ENCODE assay signal across 17 mouse cellular contexts in genomic region chr16:4725266-4725665, GRCm38 (mm10). TPM values are rescaled to one million over a fixed set of nuclear protein-coding genes. Genes with fewer than 3 reads are reported as not detected.
DNase-seq lines count a peak whose midpoint lies in the region; ATAC-seq and TF ChIP-seq lines count a peak whose summit lies in the region.
"Had no signal": no experiment of that assay in that cellular context is flagged by ENCODE, and none has a peak within 500 bp of the region (broad histone marks: within the 10 kb centered on the region; RNA-seq: fewer than 3 reads in every experiment).

No protein-coding gene starts in this region.

- intact Hi-C loops in gastrocnemius, adult 2 months (cut with DNase I) = no loop called here

- no peaks in the 10 kb centered on the region for H3K9me3 ChIP-seq in limb, embryonic 13.5 days
- H3K9me3 ChIP-seq in limb, embryonic 10.5 days (replicated peaks) = no peaks in the 10 kb centered on the region
- H3K9me3 ChIP-seq: embryonic facial prominence, embryonic 12.5 days; heart, embryonic 15.5 days; hindbrain, embryonic 10.5 days; neural tube, embryonic 12.5 days had no signal

- no peak overlapping the region for H3K27ac ChIP-seq in gastrocnemius, adult 2 months
- no peak overlapping the region for H3K27ac ChIP-seq in limb, embryonic 13.5 days
- no peak overlapping the region; the same call in 1 of the 2 replicates for H3K27ac ChIP-seq in limb, embryonic 10.5 days
- H3K27ac ChIP-seq: neural tube, embryonic 12.5 days had no signal

- peak; percentile 7 for DNase-seq in gastrocnemius, adult 2 months
- no peak for DNase-seq in gastrocnemius, postnatal 25 days
- no peak for DNase-seq in limb, embryonic 10.5 days (ENCODE audit: low spot score)
- peak; percentile 41 for DNase-seq in NIH3T3 (ENCODE audit: low read depth)
- peak; percentile 28 for DNase-seq in kidney, postnatal 10 days
- DNase-seq in ovary, postnatal 10 days (ENCODE audit: low spot score) = no peak
- no peak for DNase-seq in frontal cortex, adult 2 months (ENCODE audit: extremely low spot score in 1 of 2, low spot score in 1 of 2)
- DNase-seq: B cell, adult 2 months; cerebellum, adult 8-10 months; forebrain, postnatal 0 days; lung, postnatal 14 days; thymus, postnatal 25 days had no signal

- ATAC-seq in limb, embryonic 13.5 days (ENCODE audit: low FRiP score, low read depth) = no peak

- H3K4me2 ChIP-seq in limb, embryonic 13.5 days (replicated peaks) = peak overlapping the region; percentile 88; the same call in 1 of the 2 replicates

- no peak overlapping the region for H3K4me3 ChIP-seq in gastrocnemius, adult 2 months
- no peak overlapping the region for H3K4me3 ChIP-seq in limb, embryonic 13.5 days
- no peak overlapping the region for H3K4me3 ChIP-seq in limb, embryonic 10.5 days

- WGBS in limb, embryonic 13.5 days = 77% methylated on average over 4 of the region's 4 CpGs
- 83% methylated on average over 4 of the region's 4 CpGs for WGBS in limb, embryonic 10.5 days

- no peaks in the 10 kb centered on the region for H3K27me3 ChIP-seq in limb, embryonic 13.5 days
- no peaks in the 10 kb centered on the region for H3K27me3 ChIP-seq in limb, embryonic 10.5 days (ENCODE audit: low read depth, poor library complexity, severe bottlenecking)
- H3K27me3 ChIP-seq: embryonic facial prominence, embryonic 12.5 days; heart, embryonic 15.5 days; neural tube, embryonic 12.5 days had no signal

- H3K9ac ChIP-seq in limb, embryonic 13.5 days = no peak overlapping the region

- TF ChIP-seq CTCF in gastrocnemius, adult 2 months (IDR thresholded peaks at IDR 0.05) = no peak

- no peaks in the 10 kb centered on the region for H3K36me3 ChIP-seq in limb, embryonic 13.5 days
- peaks cover 7% of the 10 kb centered on the region for H3K36me3 ChIP-seq in limb, embryonic 10.5 days
- H3K36me3 ChIP-seq: embryonic facial prominence, embryonic 12.5 days; heart, embryonic 15.5 days; hindbrain, embryonic 10.5 days; neural tube, embryonic 12.5 days had no signal

- peaks cover 22% of the 10 kb centered on the region for H3K4me1 ChIP-seq in limb, embryonic 13.5 days
- H3K4me1 ChIP-seq in limb, embryonic 10.5 days = peaks cover 16% of the 10 kb centered on the region

RNA-seq across cellular contexts. Expression of gene Hmox2, which starts 0.9 kb away (rescaled TPM):
- 10 to 100 TPM; 35.4 to 43.6 TPM for total RNA-seq in gastrocnemius, adult 2 months (2021)
- total RNA-seq in gastrocnemius, postnatal 25 days (2021) = 10 to 100 TPM; 31.3 to 34.5 TPM
- polyA plus RNA-seq in limb, embryonic 13.5 days (2015; fragmentation: Nextera tagmentation; extraction: Ambion mirVana) = 112 and 116 TPM in 2 replicates
- 93.7 and 101 TPM in 2 replicates for polyA plus RNA-seq in limb, embryonic 10.5 days (2016; fragmentation: Nextera tagmentation; extraction: Ambion mirVana)
- polyA plus RNA-seq in frontal cortex, adult 2 months (2012; rRNA removed) = 95.8 and 101 TPM in 2 replicates

RNA-seq across cellular contexts. Expression of gene Nmral1, which starts 6.1 kb away (rescaled TPM):
- 1 to 10 TPM; 2.6 to 3.7 TPM for total RNA-seq in gastrocnemius, adult 2 months (2021)
- total RNA-seq in gastrocnemius, postnatal 25 days (2021) = 1 to 10 TPM; 1.7 to 3.8 TPM
- 113 and 118 TPM in 2 replicates for polyA plus RNA-seq in limb, embryonic 13.5 days (2015; fragmentation: Nextera tagmentation; extraction: Ambion mirVana)
- polyA plus RNA-seq in limb, embryonic 10.5 days (2016; fragmentation: Nextera tagmentation; extraction: Ambion mirVana) = 264 and 277 TPM in 2 replicates
- 18.5 and 22.1 TPM in 2 replicates for polyA plus RNA-seq in frontal cortex, adult 2 months (2012; rRNA removed)

RNA-seq across cellular contexts. Expression of gene Coro7, which starts 45.7 kb away (rescaled TPM):
- 10 to 100 TPM; 12.1 to 13.6 TPM for total RNA-seq in gastrocnemius, adult 2 months (2021)
- total RNA-seq in gastrocnemius, postnatal 25 days (2021) = 10 to 100 TPM; 12.9 to 19.0 TPM
- polyA plus RNA-seq in limb, embryonic 13.5 days (2015; fragmentation: Nextera tagmentation; extraction: Ambion mirVana) = 19.6 and 20.8 TPM in 2 replicates
- 21.8 and 22.9 TPM in 2 replicates for polyA plus RNA-seq in limb, embryonic 10.5 days (2016; fragmentation: Nextera tagmentation; extraction: Ambion mirVana)
- polyA plus RNA-seq in frontal cortex, adult 2 months (2012; rRNA removed) = 100 and 112 TPM in 2 replicates

Comparison
In these comparisons a context has a peak if more than half of its experiments do, and no peak if none do; other contexts are left out.
1. DNase-seq: peak in gastrocnemius, adult 2 months (single experiment), NIH3T3 (single experiment) and kidney, postnatal 10 days (single experiment); none in gastrocnemius, postnatal 25 days (single experiment), limb, embryonic 10.5 days (single experiment), ovary, postnatal 10 days (single experiment) and frontal cortex, adult 2 months (0 of 2).